Mouse (Mus musculus) limb, embryonic 14.5 days (tissue): ENCODE measurements around the gene Kcnq4. TPM values are rescaled to one million over a fixed set of nuclear protein-coding genes. Genes with fewer than 3 reads are reported as not detected.
A peak's percentile ranks its signal among the peaks of the same experiment; 100 is the strongest.

ENCODE experiments used
- ATAC-seq: fragments of 200-750 bp; cut with Nextera tagmentation; 2 replicates; pipeline ENCODE4 v1.8.0; 2017; ENCODE audit warnings: low read depth, moderate number of reproducible peaks, moderate TSS enrichment; ENCODE audit not compliant: low FRiP score
- DNase-seq: peaks from one replicate; pipeline ENCODE4 v3.0.0-alpha.2; 2015; ENCODE audit warnings: low spot score
- H3K27ac ChIP-seq: fragments of 300-500 bp; sonication (generic); replicated peaks from 2 replicates; pipeline ENCODE4 v1.5.1; 2014; ENCODE audit warnings: low read depth, mild to moderate bottlenecking, low read length, moderate library complexity, mixed read lengths
- H3K27me3 ChIP-seq: fragments of 300-500 bp; sonication (generic); 2 replicates; pipeline ENCODE4 v1.6.1; 2014; ENCODE audit warnings: low read length, mixed read lengths; ENCODE audit not compliant: control insufficient read depth, insufficient read depth
- H3K36me3 ChIP-seq: fragments of 300-500 bp; sonication (generic); 2 replicates; pipeline ENCODE4 v1.6.1; 2014; ENCODE audit warnings: mild to moderate bottlenecking, low read length, moderate library complexity, mixed read lengths; ENCODE audit not compliant: control insufficient read depth, insufficient read depth
- H3K4me1 ChIP-seq: fragments of 300-500 bp; sonication (generic); 2 replicates; pipeline ENCODE4 v1.6.1; 2014; ENCODE audit warnings: antibody characterized with exemption, low read length, mixed read lengths; ENCODE audit not compliant: control insufficient read depth, insufficient read depth
- H3K4me2 ChIP-seq: fragments of 300-500 bp; sonication (generic); replicated peaks from 2 replicates; pipeline ENCODE4 v1.6.1; 2014; ENCODE audit warnings: low read depth, mild to moderate bottlenecking, low read length, moderate library complexity; ENCODE audit not compliant: severe bottlenecking
- H3K4me3 ChIP-seq: fragments of 300-500 bp; sonication (generic); replicated peaks from 2 replicates; pipeline ENCODE4 v1.5.1; 2014; ENCODE audit warnings: low read length
- H3K9ac ChIP-seq: fragments of 300-500 bp; sonication (generic); 2 replicates; pipeline ENCODE4 v1.6.1; 2014; ENCODE audit warnings: mild to moderate bottlenecking, low read depth, low read length, moderate library complexity; ENCODE audit not compliant: severe bottlenecking
- H3K9me3 ChIP-seq: fragments of 300-500 bp; sonication (generic); 2 replicates; pipeline ENCODE4 v1.6.1; 2016; ENCODE audit warnings: low read length; ENCODE audit not compliant: control insufficient read depth
- POLR2A ChIP-seq: fragments of 200-500 bp; IDR thresholded peaks from 2 replicates; pipeline ENCODE4 v1.8.0; 2012; ENCODE audit warnings: inconsistent platforms, mild to moderate bottlenecking, moderate library complexity, borderline replicate concordance; ENCODE audit not compliant: insufficient read depth, insufficient read length; ENCODE audit errors: extremely low read depth
- WGBS: fragments of 180-500 bp; shearing (Covaris S2); extraction: QIAGEN DNeasy Blood & Tissue Kit; methylation state at CpG from one replicate; pipeline ENCODE4 v1.1.7; 2014; 5-methylcytosine and 5-hydroxymethylcytosine counted together
- polyA plus RNA-seq, 2 experiments: library from polyadenylated mRNA; depleted of rRNA in 1 of 2; stranded (reverse) in 1 of 2; unstranded in 1 of 2; fragments of >200 nt; fragmentation: Nextera tagmentation in 1 of 2; extraction: Ambion mirVana in 1 of 2; gene quantifications; 2 replicates each; pipeline versions ENCODE4 v1.2.1 to v1.2.3; 2012 to 2014

Kcnq4 gene
- polyA plus RNA-seq, 2 experiments: 4.0 to 8.5 TPM

DNA sequence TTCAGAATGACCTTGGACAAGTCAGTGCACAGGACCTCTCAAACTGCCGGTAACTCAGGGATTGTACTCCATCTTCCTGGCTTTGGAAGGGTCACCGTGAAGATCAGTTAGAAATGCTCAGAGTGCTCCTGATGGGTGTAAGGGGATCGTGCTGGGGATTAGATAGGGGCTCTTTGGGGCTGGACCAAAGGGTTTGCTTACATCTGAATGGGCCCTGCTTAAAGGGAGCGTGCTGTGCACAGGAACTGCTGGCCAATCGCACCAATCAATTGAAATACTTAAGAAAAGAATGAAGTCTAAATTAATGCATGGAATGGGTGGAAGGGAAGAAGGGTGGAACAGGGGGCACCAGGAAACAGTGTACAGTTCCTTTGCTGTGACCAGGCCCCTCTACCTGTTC is 7.4 kb upstream of the Kcnq4 start:
- Histone ChIP-seq H3K27ac (no peak overlapping the region), H3K36me3 (peaks cover 47% of the 10 kb centered on the region), H3K4me2 (no peak overlapping the region), H3K27me3 (peaks cover 12% of the 10 kb centered on the region; the same call in 1 of the 2 replicates), H3K9ac (no peak overlapping the region), H3K4me1 (no peaks in the 10 kb centered on the region), H3K9me3 (no peaks in the 10 kb centered on the region), H3K4me3 (no peak overlapping the region)
- WGBS: 65% methylated on average over 5 of the region's 5 CpGs
- ATAC-seq (no peak), DNase-seq (no peak)
- TF ChIP-seq POLR2A: no peak

- no peak overlapping the region for H3K4me2 ChIP-seq
- no peak overlapping the region for H3K27ac ChIP-seq
- peaks cover 42% of the 10 kb centered on the region for H3K36me3 ChIP-seq
- ATAC-seq (no peak), DNase-seq (peak; percentile 63)
- WGBS: 0% methylated on average over 1 of the region's 1 CpGs
- H3K9me3 ChIP-seq: no peaks in the 10 kb centered on the region
- no peak overlapping the region for H3K9ac ChIP-seq
- TF ChIP-seq POLR2A: no peak
- no peak overlapping the region for H3K4me3 ChIP-seq
- H3K4me1 ChIP-seq: no peaks in the 10 kb centered on the region
- H3K27me3 ChIP-seq: peaks cover 15% of the 10 kb centered on the region
Measured at GRCm38 (mm10) chr4:120755299-120755698, 6.9 kb upstream of the Kcnq4 start.

GRCm38 (mm10) chr4:120749601-120750000 is 1.2 kb upstream of the Kcnq4 start:
- H3K9me3 ChIP-seq: no peaks in the 10 kb centered on the region
- no peak for DNase-seq
- no peaks in the 10 kb centered on the region for H3K36me3 ChIP-seq
- no peak overlapping the region for H3K4me3 ChIP-seq
- H3K4me1 ChIP-seq: peaks cover 7% of the 10 kb centered on the region; the same call in 1 of the 2 replicates
- H3K27me3 ChIP-seq: peaks cover 68% of the 10 kb centered on the region
- H3K9ac ChIP-seq: no peak overlapping the region
- ATAC-seq: no peak
- H3K27ac ChIP-seq: no peak overlapping the region
- WGBS: 35% methylated on average over 2 of the region's 2 CpGs
- TF ChIP-seq POLR2A: no peak
- H3K4me2 ChIP-seq: no peak overlapping the region

- peak overlapping the region; percentile 51 for H3K9ac ChIP-seq
- no peak overlapping the region for H3K27ac ChIP-seq
- no peak for DNase-seq
- H3K4me1 ChIP-seq: peaks cover 7% of the 10 kb centered on the region; the same call in 1 of the 2 replicates
- WGBS: 0% methylated on average over 27 of the region's 75 CpGs
- H3K36me3 ChIP-seq: no peaks in the 10 kb centered on the region
- H3K4me2 ChIP-seq: peak overlapping the region; percentile 99
- peak; percentile 18; the same call in 1 of the 2 replicates for ATAC-seq
- TF ChIP-seq POLR2A: no peak
- H3K4me3 ChIP-seq: peak overlapping the region; percentile 64
- peaks cover 72% of the 10 kb centered on the region for H3K27me3 ChIP-seq
- no peaks in the 10 kb centered on the region for H3K9me3 ChIP-seq
Measured at GRCm38 (mm10) chr4:120747243-120747792, 1.1 kb downstream of the Kcnq4 start.

GRCm38 (mm10) chr4:120746552-120747150 is 1.8 kb downstream of the Kcnq4 start:
- 10% methylated on average over 17 of the region's 53 CpGs for WGBS

More at GRCm38 (mm10) chr4:120746552-120747150, 1.8 kb downstream of the Kcnq4 start:
- Histone ChIP-seq H3K9me3 (no peaks in the 10 kb centered on the region), H3K27ac (no peak overlapping the region), H3K36me3 (no peaks in the 10 kb centered on the region), H3K9ac (peak overlapping the region; percentile 51), H3K4me3 (peak overlapping the region; percentile 64), H3K27me3 (peaks cover 66% of the 10 kb centered on the region), H3K4me2 (peak overlapping the region; percentile 99), H3K4me1 (peaks cover 7% of the 10 kb centered on the region; the same call in 1 of the 2 replicates)
- DNase-seq: no peak
- ATAC-seq: peak; percentile 77
- TF ChIP-seq POLR2A: no peak
